Mouse (Mus musculus): ENCODE measurements around the gene Wwtr1.

Gene Wwtr1

DNA sequence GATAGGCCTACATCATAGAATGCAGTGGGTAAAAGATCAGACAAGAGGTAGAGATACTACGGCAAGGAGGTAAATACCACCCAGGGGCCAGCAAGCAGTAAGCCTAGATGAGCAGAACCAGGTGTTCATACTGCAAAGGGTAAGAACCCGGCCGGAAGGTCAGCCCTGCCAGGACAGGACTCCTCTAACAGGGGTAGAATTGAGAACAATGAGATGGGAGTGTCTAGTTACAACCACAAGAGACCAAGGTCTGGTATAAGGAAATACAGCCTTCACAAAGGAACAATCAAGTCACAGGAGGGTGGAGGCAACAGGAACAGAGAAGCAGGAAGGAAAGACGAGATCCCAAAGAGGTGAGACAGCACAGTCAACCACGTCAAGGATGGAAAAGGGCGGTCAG is 16.9 kb downstream of the Wwtr1 start:
- DNase-seq (ENCODE audit: extremely low spot score): no peak

DNA sequence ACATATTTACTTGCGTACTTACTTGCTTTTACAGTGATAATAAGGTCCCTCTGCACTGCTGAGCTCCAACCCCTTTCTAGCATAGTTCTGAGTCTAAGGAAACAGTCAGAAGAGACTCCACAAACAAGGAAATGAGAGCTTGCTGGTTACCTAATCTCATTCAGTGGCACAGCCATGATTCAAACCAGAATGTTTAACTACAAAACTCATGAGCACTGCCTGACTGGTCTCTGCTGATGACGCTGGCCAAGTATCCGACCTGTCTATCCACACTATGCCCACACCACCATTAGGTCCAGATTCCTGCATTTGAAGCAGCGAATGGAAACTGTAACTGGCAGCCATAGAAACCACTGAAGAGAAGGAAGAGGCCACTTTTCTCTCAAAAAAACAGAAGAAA is 18.3 kb downstream of the Wwtr1 start:
- no peak for DNase-seq (ENCODE audit: extremely low spot score)

DNA sequence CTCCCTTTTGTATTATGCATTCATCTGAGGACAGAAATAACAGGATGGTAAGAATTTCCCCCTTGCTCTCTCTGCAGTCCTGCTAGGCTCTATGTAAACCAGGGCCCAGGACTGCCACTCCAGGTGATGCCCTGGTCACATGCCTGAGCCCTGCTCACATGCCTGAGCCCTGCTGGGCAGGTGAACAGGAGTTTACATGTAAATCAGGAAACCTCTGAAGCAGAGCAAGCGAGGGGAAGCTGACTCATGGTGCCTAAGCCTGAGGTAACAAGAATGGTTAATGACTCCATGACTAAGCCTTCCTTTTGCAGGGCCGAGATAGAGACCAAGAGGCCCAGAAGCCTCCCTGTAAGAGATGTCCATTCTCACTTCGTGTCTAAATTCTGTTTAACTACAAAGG is 20.1 kb downstream of the Wwtr1 start:
- DNase-seq (ENCODE audit: extremely low spot score): no peak

DNA sequence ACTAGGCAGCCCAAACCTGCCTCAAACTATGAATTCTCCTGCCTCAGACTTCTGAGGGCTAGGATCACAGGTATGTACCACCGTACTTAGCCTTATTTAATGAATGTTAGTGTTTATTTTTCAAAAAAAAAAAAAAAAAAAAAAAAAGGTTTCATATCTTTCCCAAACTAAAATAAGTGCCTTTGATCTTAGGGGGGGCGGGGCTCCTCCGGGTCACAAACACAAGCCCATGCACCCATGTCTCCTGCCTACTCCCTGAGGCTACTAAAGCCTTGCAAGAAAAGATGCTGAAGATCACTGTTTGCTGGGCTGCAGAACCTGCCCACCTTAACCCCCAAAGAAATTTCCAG is 20.8 kb downstream of the Wwtr1 start:
- DNase-seq (ENCODE audit: extremely low spot score): no peak

DNA sequence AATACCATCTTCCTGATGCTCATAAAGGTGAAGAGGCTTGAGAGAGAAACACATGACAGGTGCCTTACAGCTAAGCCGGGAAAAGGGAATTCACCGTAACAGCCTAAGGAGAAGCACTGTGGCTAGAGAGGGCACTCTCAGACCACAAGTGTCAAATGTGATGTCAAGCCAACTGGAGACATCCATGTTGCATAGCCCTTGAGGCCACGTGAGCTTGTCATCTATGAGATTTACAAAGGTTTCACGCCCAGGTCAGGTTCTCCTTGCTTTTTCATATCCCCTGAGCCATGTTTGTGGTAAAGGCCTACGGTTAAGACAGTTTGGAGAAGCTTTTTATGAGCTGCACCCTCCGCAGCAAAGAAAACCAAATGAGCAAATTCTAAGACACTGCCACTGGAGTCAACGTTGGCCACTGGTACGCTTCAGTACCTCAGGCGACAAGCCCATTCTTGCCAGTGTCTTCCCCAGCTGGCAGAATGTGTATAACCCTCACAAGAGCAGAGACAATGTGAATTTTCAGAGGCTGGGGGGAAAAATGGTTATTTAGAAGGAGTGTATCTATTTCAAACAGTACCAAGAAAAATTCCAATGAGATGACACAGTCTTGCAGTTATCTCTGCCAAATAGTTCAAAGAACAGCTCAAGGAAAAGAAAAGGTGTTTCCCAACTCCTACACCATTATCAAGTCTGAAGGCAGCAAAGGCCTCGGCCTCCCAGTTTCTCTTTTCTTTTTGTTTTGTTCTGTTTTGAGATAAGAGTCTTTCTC is 21.4 kb downstream of the Wwtr1 start:
- no peak for DNase-seq (ENCODE audit: extremely low spot score)

DNA sequence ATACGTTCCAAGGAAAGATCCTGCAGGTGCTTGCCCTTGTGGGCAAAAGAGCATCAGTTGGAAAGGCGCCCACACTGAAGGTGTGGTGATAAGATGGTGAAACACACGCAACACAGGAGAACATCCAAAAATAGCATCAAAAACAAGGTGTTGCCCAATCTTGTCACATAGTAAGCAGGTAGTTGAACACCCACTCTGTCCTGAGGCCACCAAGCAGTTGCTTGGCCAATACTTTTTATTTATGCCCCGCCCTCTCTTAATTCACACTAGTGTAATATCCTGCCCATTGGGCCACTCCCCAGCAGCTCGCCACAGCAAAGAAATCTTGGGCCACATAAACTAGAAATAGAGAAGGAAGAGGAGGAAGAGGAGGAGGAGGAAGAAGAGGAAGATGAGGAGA is 22.6 kb downstream of the Wwtr1 start:
- no peak for DNase-seq (ENCODE audit: extremely low spot score)

DNA sequence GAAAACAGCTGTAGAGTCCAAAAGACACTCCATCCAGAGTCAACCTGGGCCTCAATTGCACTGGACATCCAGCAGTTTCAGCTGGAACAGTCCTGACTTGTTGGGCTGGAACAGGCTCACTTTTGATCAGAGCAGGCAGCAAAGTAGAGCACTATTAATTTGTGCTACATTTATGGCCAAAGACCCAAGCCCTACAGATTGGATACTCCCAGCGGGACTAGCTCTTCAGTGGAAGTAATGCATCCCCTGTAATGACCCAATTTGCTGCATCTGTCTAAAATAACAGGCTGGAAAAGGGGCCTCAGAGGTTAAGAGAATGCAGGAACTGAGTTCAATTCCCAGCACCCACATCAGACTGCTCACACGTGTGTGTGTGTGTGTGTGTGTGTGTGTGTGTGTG is 24.5 kb downstream of the Wwtr1 start:
- DNase-seq (ENCODE audit: extremely low spot score): no peak

DNA sequence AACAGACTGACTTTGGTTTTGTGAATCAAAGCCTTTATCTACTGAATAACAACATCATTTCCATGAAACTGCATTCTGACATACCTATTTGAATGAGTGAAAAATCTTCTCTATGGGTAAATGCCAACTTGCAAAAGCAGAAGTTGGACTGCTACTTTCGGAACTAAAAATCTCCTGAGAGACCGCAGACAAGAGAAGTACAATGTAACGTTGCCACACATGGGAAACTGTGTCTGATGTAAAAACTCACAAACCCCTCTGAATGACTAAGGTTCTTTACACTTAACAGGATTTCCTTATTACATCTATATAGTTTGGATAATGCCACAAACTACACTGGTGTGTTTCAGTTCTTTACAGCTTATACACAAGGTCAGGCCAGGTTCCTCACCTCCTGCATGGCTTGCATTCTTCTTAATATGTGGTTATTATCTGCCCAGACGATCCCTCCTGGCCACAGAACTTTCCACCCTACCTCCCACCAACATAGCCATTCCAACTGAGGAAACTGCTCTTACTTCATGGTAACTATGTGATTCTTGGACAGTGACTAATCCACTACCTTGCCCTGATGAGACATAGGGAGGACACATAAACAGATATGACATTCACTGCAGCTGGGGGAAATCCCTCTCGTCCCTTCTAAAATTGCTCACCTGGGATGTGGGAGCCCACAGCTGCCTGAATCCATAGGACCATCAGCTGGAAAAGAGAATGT is 25.1 kb downstream of the Wwtr1 start:
- DNase-seq (ENCODE audit: extremely low spot score): no peak

DNA sequence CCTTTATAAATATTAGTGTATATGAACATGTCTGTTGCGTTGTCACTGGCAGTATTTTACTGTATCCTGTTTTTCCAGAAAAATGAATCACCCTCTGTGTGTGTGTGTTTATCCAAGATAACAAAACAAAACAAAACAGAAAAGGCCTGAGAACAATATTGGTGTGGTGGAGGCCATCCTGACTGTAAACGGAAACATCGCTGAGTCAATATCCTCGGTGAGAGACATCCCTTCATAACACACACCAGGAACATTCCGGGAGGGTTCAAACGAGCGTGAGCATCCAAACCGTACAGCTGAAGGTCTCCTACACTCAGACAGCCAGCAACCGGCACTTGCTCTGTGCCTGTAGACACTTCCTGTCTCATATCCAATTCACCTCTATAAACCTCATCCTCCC is 31.6 kb downstream of the Wwtr1 start:
- DNase-seq (ENCODE audit: extremely low spot score): no peak

DNA sequence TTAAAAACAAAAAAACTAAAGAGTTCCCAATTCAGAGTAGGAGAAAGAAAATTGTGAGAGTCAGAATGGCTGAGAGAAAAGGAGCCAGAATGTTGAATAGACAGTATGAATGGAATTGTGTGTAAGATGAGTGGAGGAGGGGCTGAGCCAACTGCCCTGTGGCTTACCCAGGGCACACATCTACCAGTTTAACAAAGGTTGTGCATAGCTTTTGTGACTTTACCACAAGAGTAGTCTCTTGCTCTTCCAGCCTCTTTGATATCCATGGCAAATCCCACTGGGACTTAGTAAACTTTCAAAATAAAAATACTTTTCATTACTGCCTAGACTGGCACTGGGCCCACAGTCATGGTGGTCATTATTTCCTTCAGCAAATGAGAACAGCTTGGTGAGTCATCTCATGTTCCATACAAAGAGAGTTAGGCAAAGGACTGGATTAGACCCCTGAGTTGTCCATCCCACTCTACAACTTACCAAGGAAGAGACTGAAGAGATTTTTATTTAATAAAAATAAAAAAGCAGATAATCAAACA is 32.8 kb downstream of the Wwtr1 start:
- DNase-seq (ENCODE audit: extremely low spot score): no peak

DNA sequence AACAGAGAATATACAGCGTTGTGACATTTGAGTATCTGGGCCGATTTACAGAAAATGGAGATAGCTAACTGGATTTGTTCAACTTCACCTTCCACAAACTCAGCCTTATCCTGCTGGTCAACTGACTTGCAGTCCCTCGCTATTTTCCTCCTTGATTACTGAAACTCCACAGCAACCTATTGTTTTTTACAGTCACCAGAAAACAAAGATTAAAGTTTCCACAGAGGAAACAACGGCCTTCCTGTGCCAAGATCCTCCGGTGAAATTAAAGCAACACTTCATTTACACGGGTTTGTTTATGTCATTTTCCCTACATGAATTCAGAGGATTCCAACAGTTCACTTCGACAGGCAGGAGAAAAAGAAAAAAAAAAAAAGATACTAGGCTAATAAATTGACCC is 34.5 kb downstream of the Wwtr1 start:
- no peak for DNase-seq (ENCODE audit: extremely low spot score)

DNA sequence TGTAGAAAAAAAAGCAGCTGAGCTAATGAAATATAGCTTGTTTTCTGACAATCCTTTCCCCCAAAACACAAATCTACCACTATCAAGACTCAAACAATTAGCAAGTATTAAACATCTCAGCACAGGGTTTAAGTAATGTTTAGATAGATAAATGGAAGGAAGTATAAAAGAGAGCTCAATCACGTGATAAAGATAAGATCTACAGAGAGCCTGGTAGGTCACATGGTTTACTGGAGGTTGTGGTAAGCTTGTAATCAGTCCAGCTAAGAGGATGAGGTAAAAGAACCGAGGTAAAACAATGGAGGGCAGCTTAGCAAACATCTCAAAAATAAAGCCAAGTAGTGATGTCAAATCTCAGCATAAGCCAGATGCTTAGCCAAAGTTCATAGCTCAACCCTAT is 35.2 kb downstream of the Wwtr1 start:
- DNase-seq (ENCODE audit: extremely low spot score): no peak

DNA sequence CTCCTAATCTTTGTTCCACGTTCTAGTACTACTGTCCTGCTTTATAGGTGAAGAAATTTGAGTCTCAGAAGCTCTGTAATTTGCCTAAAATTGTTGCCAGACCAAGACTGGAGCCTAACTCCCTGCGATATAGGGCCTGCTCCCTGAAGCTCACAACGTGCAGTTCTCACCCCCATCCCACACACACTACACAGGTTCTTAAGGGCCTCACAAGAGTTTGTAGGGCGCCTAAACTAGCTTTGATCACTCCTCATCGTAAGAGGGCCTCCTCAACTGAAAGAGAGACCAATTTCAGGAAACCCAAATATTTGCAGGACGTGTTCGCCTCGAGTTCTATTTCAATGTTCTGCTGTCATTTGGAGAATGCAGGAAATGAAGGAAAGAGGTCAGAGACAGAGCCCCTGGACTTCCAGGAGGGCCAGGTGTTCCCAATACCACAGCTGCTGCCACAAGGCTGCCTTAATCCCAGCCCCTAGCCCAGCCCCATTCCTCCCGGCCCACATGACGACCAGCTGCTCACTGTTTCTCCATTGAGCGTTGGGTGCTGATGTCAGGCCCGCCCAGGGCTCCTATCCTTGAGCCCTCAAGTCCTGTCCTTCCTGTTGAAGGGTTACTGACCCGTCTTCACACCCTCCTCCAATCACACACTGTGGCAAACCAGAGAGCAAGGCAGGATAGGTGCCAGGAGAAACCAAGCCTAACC is 40.1 kb downstream of the Wwtr1 start:
- no peak for DNase-seq (ENCODE audit: extremely low spot score)

DNA sequence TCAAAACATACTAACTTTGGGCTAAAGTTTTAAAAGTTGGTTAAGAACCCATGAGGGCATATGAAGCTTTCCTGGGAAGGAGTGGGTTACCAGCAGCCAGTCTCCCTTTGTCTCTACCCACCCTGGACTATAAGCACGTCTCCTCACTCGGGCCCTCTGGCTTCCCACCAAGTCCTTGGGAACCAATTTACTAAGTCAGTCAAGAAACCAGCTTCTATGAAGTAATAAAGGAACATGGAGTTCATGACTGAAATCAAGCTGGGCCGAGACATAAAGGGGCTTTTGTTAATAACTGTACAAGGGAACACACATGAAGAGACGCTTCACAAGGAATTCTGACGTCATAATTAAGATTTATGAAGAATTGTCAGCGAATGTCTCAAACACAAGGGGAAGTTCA is 41.3 kb downstream of the Wwtr1 start:
- no peak for DNase-seq (ENCODE audit: extremely low spot score)

DNA sequence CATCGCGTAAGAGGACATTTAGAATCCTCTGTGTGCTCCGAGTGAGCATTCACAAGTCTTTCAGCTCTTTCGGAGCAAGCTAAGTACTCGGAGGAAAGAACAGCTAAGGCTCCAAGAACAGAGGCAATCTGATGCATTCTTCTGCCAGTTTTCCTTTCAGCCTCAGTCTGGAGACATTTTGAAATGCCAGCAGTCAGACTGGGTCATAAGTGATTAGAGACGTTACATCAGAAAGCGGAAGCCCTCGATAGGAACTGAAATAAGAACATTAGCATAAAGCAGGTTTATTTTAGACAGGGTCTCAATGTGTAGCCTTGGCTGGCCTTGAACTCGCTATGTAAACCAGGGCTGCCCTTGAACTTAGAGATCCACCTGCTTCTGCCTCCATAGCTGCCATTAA is 41.8 kb downstream of the Wwtr1 start:
- no peak for DNase-seq (ENCODE audit: extremely low spot score)

DNA sequence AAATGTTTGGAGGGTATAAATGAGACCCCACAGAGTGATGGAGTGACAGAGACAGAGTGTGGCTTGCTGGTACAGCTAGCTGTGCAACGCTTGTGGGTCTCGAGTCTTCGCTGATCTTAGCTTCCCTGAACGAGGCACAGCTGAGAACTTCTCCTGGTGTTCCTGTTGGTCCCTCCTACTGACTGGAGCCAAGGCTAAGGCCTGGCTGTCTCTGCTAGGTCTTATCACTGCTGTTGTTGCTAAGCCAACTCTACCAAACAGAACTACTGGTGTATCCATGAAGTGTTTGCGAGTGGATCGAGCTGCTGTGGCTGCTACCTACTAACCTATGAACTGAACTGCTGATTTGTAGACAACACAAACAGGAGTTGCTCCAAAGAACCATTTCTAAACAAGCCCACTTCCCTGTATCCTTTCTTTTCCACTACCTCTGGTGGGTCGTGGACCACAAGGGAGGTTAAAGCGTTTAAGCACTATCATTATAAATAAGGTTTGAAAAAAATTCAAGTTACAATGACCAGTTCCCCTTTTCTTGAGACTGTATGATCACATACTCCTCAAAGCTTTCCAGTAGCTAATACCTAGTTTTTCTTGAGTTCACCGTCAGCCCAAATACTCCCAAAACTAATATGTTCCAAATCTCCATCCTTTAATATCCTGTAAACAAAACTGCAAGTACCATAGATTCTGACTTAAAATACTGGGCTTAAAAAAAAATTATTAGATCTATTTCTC is 42.6 kb downstream of the Wwtr1 start:
- no peak for DNase-seq (ENCODE audit: extremely low spot score)

DNA sequence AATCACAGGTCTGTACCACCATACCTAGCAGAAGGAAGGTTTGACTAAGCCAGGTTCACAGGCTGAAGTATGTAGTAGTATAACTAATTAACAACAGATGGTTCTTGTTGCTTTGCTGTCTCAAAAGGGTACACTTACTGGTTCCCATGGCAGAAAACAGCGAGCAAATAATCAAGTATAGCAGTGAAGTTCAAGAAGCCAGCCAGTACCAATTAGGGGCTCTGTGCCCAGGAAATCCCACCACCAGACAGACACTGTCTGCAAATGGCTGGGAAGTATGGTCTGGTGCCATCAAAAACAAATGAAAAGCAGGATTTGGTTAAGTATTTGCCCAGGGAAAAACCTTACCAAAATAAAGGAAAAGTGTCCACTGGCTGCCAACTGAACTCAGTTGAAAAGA is 44.9 kb downstream of the Wwtr1 start:
- no peak for DNase-seq (ENCODE audit: extremely low spot score)

DNA sequence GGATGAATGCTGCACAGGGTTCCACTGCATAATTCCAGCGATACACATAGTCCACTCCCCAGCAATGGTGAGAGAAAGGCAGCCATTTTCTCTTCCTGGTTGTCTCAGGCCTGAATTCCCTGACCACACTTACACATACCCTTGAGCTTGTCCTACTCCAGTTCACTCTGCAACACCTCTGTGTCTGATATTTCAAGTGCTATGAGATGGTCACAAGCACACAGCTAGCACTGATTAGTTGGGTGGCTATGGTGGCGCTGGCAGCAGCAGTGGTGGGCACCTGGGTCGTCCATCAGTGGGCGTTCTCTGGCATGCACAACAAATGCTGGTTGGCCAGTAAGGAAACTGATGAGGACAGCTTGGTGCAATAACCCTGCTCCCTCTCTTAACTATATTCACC is 45.5 kb downstream of the Wwtr1 start:
- DNase-seq (ENCODE audit: extremely low spot score): no peak

DNA sequence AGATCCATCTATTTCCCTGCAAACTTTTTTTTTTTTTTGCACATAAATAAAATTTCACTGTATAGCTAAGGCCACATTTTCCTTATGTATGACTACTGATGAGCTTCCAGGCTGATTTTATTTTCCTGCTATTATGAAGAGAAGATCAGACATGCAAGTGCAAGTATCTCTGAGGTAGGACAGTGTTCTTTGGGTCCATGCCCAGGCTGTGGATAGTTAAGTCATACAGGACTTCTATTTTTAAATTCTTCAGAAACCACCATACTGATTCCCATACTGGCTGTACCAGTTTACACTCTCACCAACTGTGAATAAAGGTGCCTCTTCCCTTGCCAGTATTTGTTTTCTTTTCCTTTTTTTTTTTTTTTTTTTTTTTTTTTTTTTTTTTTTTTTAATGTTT is 48.6 kb downstream of the Wwtr1 start:
- DNase-seq (ENCODE audit: extremely low spot score): no peak

DNA sequence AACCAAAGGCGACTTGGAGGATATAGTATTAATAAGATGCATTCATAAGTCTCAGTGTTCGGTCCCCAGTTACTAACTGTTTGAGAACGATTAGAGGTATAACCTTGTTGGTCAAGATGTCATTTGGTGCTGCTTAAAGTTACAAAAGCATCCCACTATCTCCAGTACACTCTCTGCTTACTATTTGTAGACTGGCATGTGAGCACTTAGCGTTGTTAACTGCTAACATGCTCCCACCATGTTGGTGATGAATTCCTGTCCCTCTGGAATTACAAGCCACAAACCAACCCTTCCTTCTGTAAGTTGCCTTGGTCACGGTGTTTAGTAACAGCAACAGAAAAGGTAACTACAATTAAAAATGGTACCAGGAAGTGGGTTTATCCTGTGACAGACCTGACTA is 52.6 kb downstream of the Wwtr1 start:
- DNase-seq (ENCODE audit: extremely low spot score): no peak

DNA sequence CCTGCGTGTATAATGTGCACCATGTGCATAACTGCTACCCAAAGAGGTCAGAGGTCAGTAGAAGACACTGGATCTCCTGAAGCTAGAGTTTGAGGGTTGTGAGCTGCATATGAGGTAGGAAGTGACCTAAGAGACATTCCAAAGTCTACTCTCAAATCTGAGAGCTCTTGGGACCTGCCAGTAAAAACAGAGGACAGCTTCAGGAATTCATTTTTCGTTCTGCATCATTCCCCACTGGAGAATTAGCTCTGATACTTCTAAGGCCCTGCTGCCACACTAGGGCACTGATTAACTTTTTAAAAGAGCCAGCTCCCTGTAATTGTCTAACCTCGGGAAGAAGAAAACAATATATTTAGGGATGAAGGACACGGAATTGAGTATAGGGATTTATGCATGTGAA is 53.8 kb downstream of the Wwtr1 start:
- DNase-seq (ENCODE audit: extremely low spot score): no peak

DNA sequence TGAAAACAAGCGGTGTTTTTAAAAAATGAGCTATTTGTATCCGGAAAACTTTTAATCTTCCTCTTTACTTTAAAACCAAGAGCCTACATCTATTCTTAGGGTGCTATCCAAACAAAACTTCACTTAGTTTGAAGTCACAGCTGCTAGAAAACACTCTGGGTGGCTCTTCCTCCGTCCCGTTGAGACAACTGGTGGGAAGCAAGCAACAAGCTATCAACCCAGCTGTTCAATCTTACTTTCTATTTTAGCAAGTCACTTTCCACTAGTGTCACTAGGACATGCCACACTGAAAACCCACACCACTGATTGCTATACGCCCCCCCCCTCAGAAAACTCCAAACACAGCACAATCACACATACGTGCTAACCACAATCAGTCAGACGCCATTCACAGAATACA is 55.7 kb downstream of the Wwtr1 start:
- no peak for DNase-seq (ENCODE audit: extremely low spot score)

Measured in embryo, embryonic 9.5 days (tissue).